Mouse (Mus musculus): ENCODE measurements around the gene Chuk.
"Not testable (repeated sequence)": the region's sequence is repeated elsewhere in the genome, so short reads cannot be mapped to it uniquely, and the experiment has no call there.

Gene Chuk

GRCm38 (mm10) chr19:44106831-44107660 lies at the start of gene Chuk:
Gene Chuk (minus strand): TSS chr19:44107480.
- DNase-seq: peak; percentile 99

DNA sequence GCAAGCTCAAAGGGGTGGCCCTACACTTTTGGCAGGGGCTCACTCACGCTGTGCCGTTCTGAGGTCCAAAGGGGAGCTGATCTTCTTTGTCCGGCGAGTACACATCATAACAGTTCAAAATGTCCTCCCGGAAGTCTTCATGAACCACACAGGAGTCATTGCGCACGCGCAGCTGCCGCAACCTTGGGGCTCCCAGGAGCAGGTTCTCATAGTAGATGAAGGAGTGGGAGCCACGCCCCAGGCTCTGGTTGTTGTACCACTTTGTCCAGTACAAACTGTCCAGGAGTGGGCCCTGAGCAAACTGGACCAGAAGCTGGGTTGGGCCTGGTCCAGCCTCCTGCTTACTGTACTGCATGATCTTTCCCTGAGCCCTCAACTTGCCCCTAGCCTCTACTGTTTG lies 49.7 kb upstream of the Chuk start:
- DNase-seq: no peak

- no peak for DNase-seq
These were observed 46.5 kb upstream of the Chuk start for GRCm38 (mm10) chr19:44153781-44154180.

DNA sequence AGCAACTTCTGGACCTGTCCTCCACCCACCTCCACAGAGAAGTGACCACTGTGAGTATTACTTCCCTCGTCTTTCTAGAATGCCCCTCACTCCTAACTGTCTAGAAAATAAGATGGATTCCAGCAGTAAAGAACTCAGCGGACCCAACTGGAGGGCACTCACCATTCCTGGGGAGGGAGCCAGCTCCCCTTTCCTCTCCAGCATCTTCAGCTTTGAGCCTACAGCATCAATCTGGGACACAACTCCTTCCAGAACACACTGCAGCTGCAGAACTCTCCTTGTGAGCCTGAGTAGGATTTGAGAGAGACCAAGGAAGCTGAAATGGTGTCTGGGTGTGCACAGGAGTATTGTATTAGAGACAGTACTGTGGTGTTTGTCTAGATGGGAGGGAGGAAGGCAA lies 41.7 kb upstream of the Chuk start:
- no peak for DNase-seq

- no peak for DNase-seq
These were observed 41.1 kb upstream of the Chuk start for GRCm38 (mm10) chr19:44148345-44148744.

GRCm38 (mm10) chr19:44146951-44147350 lies 39.7 kb upstream of the Chuk start:
- no peak for DNase-seq

DNA sequence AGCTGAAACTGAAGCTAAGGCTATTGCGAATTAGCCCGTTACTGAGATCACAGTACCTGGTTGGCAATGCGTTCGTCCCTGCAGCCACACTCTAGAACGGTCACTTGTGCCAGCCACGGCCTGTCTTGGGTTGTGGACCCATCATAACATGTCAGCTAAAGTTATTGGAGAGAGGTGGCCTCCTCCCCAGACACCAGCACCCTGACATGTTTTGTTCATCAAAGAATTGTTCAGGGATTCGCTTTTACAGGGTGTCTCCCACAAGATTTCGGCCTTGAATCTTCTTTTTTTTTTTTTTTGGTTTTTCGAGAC lies 39.2 kb upstream of the Chuk start:
- no peak for DNase-seq

GRCm38 (mm10) chr19:44145702-44146567 lies 38.7 kb upstream of the Chuk start, which contains the start of gene Bloc1s2:
Gene Bloc1s2 (minus strand): TSS chr19:44146446.
- peak; percentile 94 for DNase-seq

DNA sequence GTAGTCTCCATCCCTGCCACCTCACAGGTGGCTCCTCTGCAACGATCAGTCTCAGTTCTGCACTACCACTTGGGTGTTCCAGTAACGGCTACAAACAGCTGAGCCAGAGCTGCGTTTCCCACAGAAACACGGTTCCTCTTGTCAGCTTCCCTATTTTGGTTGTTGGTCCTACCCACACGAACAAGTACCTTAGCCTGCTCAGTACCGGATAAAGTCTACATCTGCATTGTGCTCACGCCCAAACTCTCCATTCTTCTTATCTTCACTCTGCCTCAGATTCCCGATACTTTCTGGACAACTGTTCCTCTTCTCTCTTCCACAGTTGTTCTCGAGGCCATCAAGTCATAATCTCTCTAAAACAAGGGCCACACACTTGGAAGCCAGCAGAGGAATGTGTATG lies 37.1 kb upstream of the Chuk start:
- DNase-seq: no peak

DNA sequence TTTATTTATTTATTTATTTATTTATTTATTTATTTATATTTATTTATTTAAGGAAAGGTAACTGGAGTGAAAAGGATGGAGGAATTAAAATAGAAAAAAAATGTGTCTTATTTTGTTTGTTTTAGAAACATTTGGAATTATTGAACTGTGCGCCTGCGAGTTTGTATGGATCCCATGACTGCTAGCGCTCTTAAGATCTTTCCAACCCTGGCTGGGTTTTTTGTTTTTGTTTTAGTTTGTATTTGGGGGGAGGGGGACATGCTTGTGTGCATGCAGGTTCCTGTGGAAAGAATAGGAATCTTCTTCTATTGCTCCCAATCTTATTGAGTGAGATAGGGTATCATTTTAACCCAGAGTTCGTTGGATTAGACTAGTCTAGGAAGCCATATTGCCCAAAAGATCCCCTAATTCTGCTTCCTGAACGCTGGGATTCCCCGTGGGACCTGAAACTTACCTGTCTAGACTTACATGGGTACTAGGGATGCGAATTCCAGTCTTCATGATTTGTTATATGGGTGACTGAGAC lies 28.7 kb upstream of the Chuk start:
- no peak for DNase-seq

DNA sequence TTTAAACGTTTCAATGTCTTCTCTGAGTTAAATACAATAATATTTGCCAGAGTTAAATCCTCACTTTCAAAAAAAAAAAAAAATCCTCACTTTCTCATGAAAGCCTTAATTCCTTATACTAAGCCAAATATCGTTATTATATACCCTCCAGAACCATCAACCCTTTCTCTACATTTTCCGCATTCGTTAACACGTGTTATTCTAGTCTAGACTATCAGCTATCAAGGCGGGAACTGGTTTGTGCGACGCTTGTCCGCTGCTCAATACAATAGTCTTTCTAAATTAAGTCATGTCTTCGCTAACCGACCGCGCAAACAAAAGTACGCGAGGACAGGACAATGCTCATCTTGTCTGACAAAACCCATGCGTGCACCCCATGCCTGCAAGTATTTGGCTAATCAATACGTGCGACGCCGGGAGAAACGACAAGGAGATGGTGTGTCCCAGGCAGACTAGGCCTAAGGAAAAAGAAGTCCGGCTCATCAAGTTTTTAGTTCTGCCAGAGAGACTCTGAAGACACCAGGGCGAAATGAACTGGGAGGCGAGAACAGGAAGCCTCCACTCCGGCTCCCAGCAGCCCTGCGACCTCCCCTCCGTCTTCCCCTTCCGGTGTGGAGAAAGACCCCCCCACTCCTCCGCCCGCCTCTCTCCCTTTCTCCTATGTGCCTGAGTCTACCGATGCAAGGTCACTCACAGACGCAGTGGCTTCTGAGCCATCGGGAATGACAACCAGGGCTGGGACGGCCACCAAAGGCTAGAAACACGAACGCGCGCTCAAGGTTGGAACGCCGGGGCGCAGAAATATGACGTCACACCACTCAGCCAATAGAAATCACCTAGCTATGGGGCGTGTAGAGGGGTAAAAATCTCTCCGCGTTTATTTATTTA lies 28.0 kb upstream of the Chuk start, which contains the start of gene Cwf19l1:
Gene Cwf19l1, minus strand, starts transcription at position 805 of the 888 bp plus-strand sequence.
- DNase-seq: peak; percentile 93

GRCm38 (mm10) chr19:44132917-44133316 lies 25.6 kb upstream of the Chuk start:
- DNase-seq: no peak

DNA sequence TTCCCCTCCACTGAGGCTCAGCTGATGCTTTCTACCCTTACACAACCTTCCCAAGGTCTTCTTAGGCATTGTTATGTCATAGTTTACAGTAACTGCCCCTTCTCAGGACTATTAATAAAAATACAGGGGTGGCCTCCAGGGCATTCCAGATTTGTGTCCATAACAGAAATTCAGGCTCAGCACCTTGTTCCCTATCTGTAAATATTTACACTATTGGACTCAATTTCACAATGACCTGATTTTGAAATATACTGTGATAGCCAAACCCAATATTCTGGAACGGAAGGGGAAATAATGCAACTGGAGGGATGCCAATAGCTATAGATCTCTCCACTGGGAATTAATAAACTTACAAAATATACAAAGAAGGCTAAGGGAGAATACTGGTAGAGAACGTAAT lies 21.3 kb upstream of the Chuk start:
- no peak for DNase-seq

- no peak for DNase-seq
These were observed 20.6 kb upstream of the Chuk start for GRCm38 (mm10) chr19:44127729-44128497.

DNA sequence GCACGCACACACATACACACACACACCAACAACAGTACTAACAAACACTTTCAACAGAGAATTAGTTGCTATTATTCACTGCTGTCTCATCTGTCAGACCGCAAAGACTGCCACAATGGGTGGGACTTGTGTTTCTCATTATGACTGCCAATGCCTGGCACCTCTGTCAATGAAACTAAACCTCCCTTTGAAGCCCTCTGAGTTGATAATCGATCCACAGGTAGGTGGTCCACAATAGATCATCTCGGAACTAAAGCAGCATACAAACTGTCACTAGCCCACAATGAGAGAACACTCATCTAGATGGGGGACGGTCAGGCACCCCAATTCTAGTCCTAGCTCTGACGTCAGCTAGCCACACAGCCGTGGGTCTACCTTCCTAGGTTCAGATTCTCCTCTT lies 13.9 kb upstream of the Chuk start:
- no peak for DNase-seq

GRCm38 (mm10) chr19:44120686-44121085 lies 13.4 kb upstream of the Chuk start:
- not testable (repeated sequence) for DNase-seq

GRCm38 (mm10) chr19:44117793-44118192 lies 10.5 kb upstream of the Chuk start:
- no peak for DNase-seq

DNA sequence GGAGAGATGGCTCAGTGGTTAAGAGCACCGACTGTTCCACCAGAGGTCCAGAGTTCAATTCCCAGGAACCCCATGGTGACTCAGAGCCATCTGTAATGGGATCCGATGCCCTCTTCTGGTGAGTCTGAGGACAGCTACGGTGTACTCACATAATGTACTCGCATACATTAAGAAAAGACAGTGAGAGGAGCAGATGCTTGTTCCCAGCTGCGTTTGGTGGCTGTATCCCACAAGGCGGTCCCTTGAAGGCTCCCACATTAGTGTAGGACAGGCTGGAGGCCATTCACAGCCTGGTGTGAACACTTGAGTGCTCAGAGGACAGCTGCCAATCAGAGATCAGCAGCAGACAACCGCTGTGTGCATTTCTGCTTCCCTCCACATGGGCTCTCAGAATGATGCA lies 4.4 kb upstream of the Chuk start:
- peak; percentile 16 for DNase-seq

DNA sequence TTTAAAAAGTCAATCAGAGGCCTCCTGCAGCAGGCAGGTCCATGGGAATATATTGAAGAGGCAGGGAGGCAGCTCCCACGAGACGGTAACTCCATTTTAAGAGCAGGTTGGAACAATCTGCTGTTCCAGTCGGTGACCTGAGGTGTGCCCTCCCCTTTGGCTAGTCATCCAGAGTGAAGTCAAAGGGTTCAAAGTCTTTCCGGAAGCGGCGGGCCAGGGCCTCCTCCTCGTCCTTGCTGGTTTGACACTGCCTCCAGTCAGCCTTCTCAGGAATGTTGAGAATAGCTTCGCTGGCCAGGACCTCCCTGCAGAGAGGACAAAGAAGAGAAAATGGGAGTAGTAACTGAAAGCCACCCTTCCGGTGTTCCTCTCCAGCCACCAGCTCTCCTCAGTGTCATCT lies 3.1 kb upstream of the Chuk start:
- DNase-seq: peak; percentile 70

DNA sequence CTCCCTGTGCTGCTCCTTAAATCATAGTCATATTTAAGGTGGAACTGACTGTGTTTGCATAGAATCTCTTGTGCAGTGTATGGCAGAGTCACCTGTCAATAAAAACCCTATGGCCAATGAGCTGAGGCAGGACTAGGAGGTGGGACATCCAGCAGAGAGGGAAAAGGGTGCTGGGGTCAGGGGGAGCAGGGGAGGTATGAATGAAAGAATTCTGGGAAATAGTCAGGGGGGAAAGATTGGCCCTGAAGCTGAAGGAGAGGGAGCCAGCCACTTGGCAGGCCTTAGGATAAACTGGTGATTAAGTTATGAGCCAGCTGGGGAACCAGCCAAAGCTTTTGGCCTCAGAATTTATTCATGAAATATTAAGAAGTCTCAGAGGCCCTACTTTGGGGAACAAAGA lies 1.7 kb upstream of the Chuk start:
- DNase-seq: peak; percentile 14

DNA sequence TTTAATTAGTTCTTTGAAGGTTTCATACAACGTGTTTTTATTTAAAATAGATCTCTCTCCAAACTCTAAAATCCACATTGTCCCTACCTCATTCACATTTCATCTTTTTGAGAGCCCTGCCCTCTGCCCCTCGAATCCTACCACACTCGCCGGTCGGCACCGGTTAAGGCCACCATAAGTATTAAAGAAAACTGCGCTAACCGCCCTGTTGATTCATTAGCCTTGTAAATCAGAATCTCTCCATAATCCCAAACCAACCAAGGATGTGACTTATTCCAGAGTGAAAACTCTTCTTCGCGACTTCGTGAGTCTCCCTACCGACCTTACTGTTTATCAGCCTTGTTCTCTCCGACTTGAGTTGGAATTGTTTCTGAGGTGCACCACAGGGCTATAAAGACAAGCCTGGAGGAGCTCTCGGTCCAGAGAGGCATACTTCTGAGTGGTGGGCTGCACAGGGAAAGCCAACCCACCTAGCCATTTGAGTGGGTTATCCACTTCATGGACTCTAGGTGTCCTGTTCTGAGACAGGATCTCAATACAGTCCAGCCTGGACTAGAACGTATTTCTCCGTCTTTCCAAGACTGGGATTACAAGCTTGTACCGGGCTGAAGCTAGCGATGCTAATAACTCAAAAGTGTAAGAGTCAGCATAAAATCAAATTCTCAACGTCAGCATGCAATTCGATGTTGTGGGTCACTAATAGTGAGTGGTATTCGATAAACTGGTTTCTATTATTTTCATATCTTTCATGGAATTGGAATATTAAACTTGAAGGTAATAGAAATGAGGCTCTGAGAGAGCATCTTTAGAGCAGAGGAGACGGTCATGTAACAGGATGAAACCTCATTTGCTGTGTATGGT lies 611 bp upstream of the Chuk start:
- DNase-seq: peak; percentile 11
